Mouse (Mus musculus) embryonic fibroblast, embryonic 13.5 days (primary cell): ENCODE results near the gene Gpsm2.

Source experiments
- CTCF ChIP-seq: IDR thresholded peaks from 2 replicates; pipeline ENCODE4 v1.5.1; 2011; ENCODE audit warnings: mild to moderate bottlenecking, control low read depth, low read length, moderate library complexity, borderline replicate concordance; ENCODE audit not compliant: insufficient read depth
- POLR2A ChIP-seq: IDR thresholded peaks from 2 replicates; pipeline ENCODE4 v1.6.1; 2011; ENCODE audit warnings: low read depth, mild to moderate bottlenecking, control low read depth, low read length, moderate library complexity

- TF ChIP-seq POLR2A = no peak
- no peak for TF ChIP-seq CTCF
Observed at GRCm38 (mm10) chr3:108751691-108752090, 29.6 kb upstream of the Gpsm2 start.
